Mouse (Mus musculus) erythroblast, embryonic 14.5 days (primary cell): ENCODE measurements around the gene Tenm2.

Source experiments
- GATA1 ChIP-seq: IDR thresholded peaks from 2 replicates; pipeline ENCODE4 v1.6.1; 2012; ENCODE audit warnings: low read length, inconsistent platforms, mixed read lengths
- TAL1 ChIP-seq: IDR thresholded peaks from 3 replicates; pipeline ENCODE4 v1.6.1; 2012; ENCODE audit warnings: low read length, inconsistent platforms, mixed read lengths

DNA sequence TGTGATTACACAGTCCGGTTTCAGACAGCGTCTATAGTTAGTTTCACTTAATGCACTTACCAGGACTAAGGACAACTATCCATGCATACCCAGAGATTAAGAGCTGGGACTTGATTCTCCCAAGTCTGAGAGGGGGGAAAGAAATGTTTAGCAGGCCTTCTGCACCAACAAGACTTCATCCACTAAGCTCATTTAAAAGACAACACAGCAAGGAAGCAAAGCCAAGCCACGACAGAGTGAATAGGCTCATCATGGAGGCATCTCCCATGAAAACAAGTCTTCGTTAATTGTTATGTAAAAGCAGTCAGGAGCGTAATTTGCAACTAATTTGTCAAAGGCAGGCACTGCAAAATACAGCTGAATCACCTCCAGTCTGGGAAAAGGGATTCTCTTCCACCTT is 682.5 kb downstream of the Tenm2 start:
- TF ChIP-seq GATA1 (no peak), TAL1 (no peak)
